Mouse (Mus musculus) splenic B cell, adult 2 months (primary cell): ENCODE measurements around the gene Ang2.
A peak's percentile ranks its signal among the peaks of the same experiment; 100 is the strongest.
"Not testable (repeated sequence)": the region's sequence is repeated elsewhere in the genome, so short reads cannot be mapped to it uniquely, and the experiment has no call there.

Experiments used
- DNase-seq: peaks from one replicate; pipeline ENCODE4 v3.0.0-alpha.2; 2011; ENCODE audit warnings: low read depth, low spot score
- H3K27me3 ChIP-seq: 2 replicates; pipeline ENCODE4 v1.6.1; 2012; ENCODE audit warnings: mild to moderate bottlenecking, low read length, moderate library complexity, mixed read lengths; ENCODE audit not compliant: control insufficient read depth, poor library complexity, insufficient read depth, severe bottlenecking
- H3K36me3 ChIP-seq: 2 replicates; pipeline ENCODE4 v1.6.1; 2012; ENCODE audit warnings: mild to moderate bottlenecking, low read length, moderate library complexity, mixed read lengths; ENCODE audit not compliant: control insufficient read depth, poor library complexity, insufficient read depth, severe bottlenecking

Ang2 gene

DNA sequence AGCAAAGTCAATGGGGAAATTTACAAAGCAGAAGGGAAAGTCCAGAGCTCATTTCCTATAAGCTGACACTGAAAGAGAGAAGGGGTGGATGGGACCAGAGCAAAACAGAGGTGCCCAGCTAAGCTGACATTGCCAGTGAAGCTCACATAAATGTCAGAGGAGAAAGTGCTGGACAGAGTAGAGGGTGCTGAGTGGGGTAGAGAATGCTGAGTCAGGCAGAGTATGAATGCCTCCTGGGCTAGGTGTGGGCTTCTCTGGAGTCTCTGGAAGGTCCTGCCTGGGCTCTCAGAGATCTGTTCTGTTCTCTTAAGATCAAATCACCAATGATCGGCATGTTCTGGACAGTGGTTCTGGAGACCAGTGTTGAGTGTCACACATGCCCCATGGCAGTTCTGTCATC is 33.5 kb downstream of the Ang2 start:
- peak; percentile 16 for DNase-seq
- no peaks in the 10 kb centered on the region for H3K27me3 ChIP-seq

GRCm38 (mm10) chr14:51163323-51163722 is 35.6 kb downstream of the Ang2 start:
- not testable (repeated sequence) for DNase-seq, H3K36me3 ChIP-seq, H3K27me3 ChIP-seq

More for the DNA sequence above, 33.5 kb downstream of the Ang2 start:
- no peaks in the 10 kb centered on the region for H3K36me3 ChIP-seq

GRCm38 (mm10) chr14:51161976-51162375 is 37.0 kb downstream of the Ang2 start, which contains the start of gene Rnase2b:
Gene Rnase2b, plus strand, starts transcription at chr14:51162260.
- not testable (repeated sequence) for H3K27me3 ChIP-seq, DNase-seq, H3K36me3 ChIP-seq

DNA sequence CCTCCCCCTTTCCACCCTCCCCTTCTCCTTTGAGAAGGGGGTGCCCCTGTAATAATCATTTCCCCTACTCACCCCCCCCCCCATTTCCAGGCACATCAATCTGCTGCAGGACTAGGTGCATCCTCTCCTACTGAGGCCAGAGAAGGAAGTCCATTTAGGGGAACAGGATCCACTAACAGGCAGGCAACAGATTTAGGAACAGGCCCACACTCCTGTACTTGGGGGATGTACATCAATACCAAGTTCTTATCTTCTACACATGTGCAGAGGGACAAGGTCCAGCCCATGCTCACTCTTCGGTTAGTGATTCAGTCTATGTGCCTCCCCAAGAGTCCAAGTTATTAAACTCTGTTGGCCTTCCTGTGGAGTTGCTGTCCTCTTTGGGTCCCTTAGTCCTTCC is 41.9 kb downstream of the Ang2 start:
- Histone ChIP-seq H3K36me3 (no peaks in the 10 kb centered on the region), H3K27me3 (no peaks in the 10 kb centered on the region)
- DNase-seq: peak; percentile 18

- Histone ChIP-seq H3K36me3 (no peaks in the 10 kb centered on the region), H3K27me3 (no peaks in the 10 kb centered on the region)
- peak; percentile 29 for DNase-seq
Measured at GRCm38 (mm10) chr14:51156736-51157068, 42.2 kb downstream of the Ang2 start.

- Histone ChIP-seq H3K36me3 (no peaks in the 10 kb centered on the region), H3K27me3 (no peaks in the 10 kb centered on the region)
- DNase-seq: no peak
Measured at GRCm38 (mm10) chr14:51156056-51156735, 42.8 kb downstream of the Ang2 start.

DNA sequence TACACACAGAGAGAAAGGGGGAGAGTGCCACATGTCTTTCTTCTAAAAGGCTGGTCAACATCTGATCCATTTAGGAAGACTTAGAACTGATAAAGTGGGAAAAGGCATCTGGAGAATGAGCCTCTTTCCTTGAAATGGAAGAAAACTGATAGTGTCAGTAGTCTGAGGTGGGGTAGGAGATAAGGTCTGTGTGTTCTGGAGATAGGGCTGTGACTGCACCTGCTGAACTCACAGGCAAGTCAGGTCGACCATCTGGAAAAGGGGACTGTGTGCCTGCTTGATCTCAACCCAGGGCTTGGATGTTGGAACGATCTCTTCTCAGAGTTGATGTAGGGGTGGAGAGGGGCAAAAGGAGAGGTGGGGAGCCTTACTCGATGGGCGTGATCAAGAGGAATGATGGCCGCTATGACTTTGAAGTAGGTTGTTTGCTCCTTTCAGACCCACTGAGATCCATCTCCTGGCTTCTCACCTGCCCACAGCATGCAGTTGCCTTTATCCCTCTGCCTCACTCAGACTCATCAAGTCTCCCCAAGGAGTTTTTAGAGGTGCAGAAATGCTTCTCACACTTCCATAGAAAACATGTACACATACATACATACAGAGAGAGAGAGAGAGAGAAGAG is 46.6 kb downstream of the Ang2 start:
- no peaks in the 10 kb centered on the region for H3K36me3 ChIP-seq
- no peak for DNase-seq
- H3K27me3 ChIP-seq: no peaks in the 10 kb centered on the region

DNA sequence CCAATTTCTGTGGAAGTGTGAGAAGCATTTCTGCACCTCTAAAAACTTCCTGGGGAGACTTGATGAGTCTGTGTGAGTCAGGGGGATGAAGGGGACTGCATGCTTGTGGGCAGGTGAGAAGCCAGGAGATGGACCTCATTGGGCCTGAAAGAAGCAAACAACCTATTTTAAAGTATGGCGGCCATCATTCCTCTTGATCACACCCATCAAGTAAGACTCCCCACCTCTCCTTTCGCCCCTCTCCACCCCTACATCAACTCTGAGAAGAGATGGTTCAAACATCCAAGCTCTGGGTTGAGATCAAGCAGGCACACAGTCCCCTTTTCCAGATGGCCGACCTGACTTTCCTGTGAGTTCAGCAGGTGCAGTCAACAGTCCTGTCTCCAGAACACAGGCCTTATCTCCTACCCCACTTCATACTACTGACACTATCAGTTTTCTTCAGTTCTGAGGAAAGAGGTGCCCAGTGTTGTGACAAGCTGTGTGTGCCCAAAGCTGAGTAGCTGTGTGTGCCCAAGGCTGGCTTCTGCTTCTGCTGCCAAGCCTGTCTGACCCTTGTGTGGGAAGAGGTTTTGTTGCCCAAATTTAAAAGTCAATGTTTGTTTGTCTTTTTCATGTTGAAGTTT is 48.6 kb downstream of the Ang2 start:
- DNase-seq: no peak
- no peaks in the 10 kb centered on the region for H3K36me3 ChIP-seq
- H3K27me3 ChIP-seq: no peaks in the 10 kb centered on the region

DNA sequence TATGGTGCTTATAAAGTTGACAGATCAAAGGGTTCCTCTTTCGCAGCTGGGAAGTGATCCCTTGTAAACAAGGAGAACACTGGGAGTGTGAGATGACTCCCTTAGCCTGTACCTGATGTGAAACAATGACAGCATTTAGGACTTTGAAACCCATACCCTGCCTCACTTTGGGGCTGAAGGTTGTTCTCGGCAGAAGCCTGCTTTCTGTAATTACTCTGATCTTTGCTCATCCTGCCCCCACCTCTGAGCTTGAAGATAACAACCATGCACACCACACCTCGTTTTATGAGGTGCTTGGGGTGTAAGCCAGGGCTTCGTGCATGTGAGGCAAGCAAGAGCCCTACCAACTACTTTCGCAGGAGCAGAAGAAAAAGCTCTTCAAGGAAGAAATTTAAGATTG is 49.8 kb downstream of the Ang2 start:
- DNase-seq: no peak
- H3K27me3 ChIP-seq: no peaks in the 10 kb centered on the region
- no peaks in the 10 kb centered on the region for H3K36me3 ChIP-seq

DNA sequence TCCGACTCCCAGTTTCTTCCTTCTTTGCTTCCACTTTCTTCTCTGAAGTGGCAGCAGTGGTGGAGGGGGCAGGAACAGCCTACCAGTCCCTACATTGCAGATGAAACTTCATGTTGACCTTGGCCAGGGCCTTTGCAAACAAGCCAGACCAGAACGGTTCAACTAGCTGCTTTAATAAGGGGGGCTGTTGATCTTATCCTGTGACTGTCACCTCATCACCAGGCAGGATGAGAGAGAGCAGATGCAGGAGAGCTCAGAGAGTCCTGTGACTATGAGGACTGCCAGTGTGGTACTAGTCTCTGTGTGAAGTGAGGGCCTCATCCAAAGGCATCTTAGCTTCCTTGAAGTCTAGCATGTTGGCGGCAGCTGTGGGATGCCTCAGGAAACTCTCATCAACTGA is 50.9 kb downstream of the Ang2 start:
- Histone ChIP-seq H3K36me3 (no peaks in the 10 kb centered on the region), H3K27me3 (no peaks in the 10 kb centered on the region)
- no peak for DNase-seq

DNA sequence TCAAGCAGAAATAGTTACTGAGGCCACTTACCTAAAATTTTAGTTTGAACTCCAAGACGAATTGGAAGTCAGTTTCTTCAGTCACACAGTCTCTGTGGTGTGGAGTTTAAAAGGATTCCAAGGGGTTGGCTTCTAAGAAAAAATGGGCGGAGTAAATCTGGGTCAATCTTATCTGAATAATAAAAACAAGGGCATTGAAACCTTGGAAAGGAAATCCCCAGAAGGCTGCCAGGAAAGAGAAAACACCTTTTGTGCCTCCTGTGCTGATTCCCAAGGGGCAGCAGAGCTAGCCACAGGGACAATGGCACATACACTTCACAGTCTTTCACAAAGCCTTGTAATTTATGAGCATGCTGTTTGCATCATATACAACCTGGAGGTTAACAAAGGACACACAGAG is 52.3 kb downstream of the Ang2 start, which contains the start of gene Rnase1:
Gene Rnase1 (minus strand): TSS at position 101 of the 400 bp plus-strand sequence.
- no peaks in the 10 kb centered on the region for H3K27me3 ChIP-seq
- H3K36me3 ChIP-seq: no peaks in the 10 kb centered on the region
- DNase-seq: no peak

DNA sequence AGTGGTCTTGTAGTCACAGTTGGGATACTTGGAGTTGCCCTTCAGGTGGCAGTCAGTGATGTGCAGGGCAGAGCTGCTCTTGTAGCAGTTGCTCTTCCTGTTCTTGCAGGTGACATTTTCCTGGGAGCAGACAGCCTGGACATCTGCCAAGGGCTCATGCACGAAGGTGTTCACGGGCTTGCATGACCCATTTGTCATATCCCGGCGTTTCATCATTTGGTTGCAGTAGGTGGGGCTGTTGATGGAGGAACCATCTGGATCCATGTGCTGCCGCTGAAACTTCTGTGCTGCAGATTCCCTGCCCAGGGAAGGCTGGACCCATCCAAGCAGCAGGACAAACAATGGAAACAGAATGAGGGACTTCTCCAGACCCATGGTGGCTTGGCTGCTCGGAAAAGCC is 53.4 kb downstream of the Ang2 start:
- H3K36me3 ChIP-seq: no peaks in the 10 kb centered on the region
- H3K27me3 ChIP-seq: no peaks in the 10 kb centered on the region
- DNase-seq: no peak
